Mouse (Mus musculus): ENCODE measurements around the gene Btbd2.

GRCm38 (mm10) chr10:80596318-80596717, 60.6 kb downstream of the Btbd2 start:
- TF ChIP-seq CTCF (IDR thresholded peaks at IDR 0.05; ENCODE audit: low read depth) (no peak), EP300 (IDR thresholded peaks at IDR 0.05; ENCODE audit: low read depth) (no peak)

Measured in liver, embryonic 14.5 days (tissue).